Mouse (Mus musculus): ENCODE results near the gene Per3.

Gene Per3

GRCm38 (mm10) chr4:151044944-151045570 lies 592 bp upstream of the Per3 start:
- ChIA-PET POLR2A (interaction anchor here (0.6 to 2.5 kb wide), 13 partner anchors 13 to 366 kb away, joined by 3 to 24 read pairs (median 3); partner anchors contain the start of gene Vamp3 (in 2 of the 4)), CTCF (interaction anchor here in 2 of 4 experiments (0.5 to 2.9 kb wide), 10 partner anchors 14 to 1167 kb away, joined by 3 to 15 read pairs (median 4); no protein-coding TSS in a partner anchor)

GRCm38 (mm10) chr4:151043281-151043680 lies 1.2 kb downstream of the Per3 start:
- ChIA-PET CTCF (interaction anchor here in 1 of 4 experiments (2.9 kb wide), 1 partner anchor 17 kb away, joined by 15 read pairs; no protein-coding TSS in a partner anchor), POLR2A (interaction anchor here in 1 of 4 experiments (2.5 kb wide), 1 partner anchor 15 kb away, joined by 24 read pairs; the partner anchor contains the start of gene Vamp3)

- CTCF ChIA-PET, result interaction anchor here in 3 of 4 experiments (0.6 to 1.2 kb wide), 4 partner anchors 15 to 377 kb away, joined by 3 to 5 read pairs (median 3); partner anchors contain the start of gene Vamp3 (in 1 of the 3)
- POLR2A ChIA-PET, result interaction anchor here in 2 of 4 experiments (0.6 to 0.8 kb wide), 3 partner anchors 67 to 1299 kb away, joined by 3 to 4 read pairs (median 3); no protein-coding TSS in a partner anchor
These were observed 3.0 kb downstream of the Per3 start for GRCm38 (mm10) chr4:151041506-151041905.

GRCm38 (mm10) chr4:151037800-151038199 lies 6.7 kb downstream of the Per3 start:
- ChIA-PET CTCF (interaction anchor here in 1 of 4 experiments (0.6 kb wide), 1 partner anchor 798 kb away, joined by 4 read pairs; no protein-coding TSS in a partner anchor), POLR2A (no interaction called here)

- ChIA-PET POLR2A (no interaction called here), CTCF (interaction anchor here in 1 of 4 experiments (0.5 to 1.4 kb wide), 2 partner anchors 10 to 603 kb away, joined by 4 to 5 read pairs; no protein-coding TSS in a partner anchor)
These were observed 7.9 kb downstream of the Per3 start for GRCm38 (mm10) chr4:151036521-151036920.

- POLR2A ChIA-PET, result interaction anchor here in 1 of 4 experiments (1.0 kb wide), 1 partner anchor 31 kb away, joined by 5 read pairs; the partner anchor contains the start of gene Vamp3
- CTCF ChIA-PET, result interaction anchor here (0.6 to 1.7 kb wide), 43 partner anchors 9 to 759 kb away, joined by 3 to 15 read pairs (median 4); partner anchors contain the start of gene Per3 (in 2 of the 4)
These were observed 17.5 kb downstream of the Per3 start for GRCm38 (mm10) chr4:151027001-151027400.

GRCm38 (mm10) chr4:151024152-151024551 lies 20.3 kb downstream of the Per3 start:
- ChIA-PET POLR2A (interaction anchor here in 2 of 4 experiments (0.5 to 0.6 kb wide), 2 partner anchors 9 to 840 kb away, joined by 3 to 4 read pairs; no protein-coding TSS in a partner anchor), CTCF (interaction anchor here in 2 of 4 experiments (1.1 to 1.2 kb wide), 2 partner anchors 17 to 115 kb away, joined by 3 read pairs; no protein-coding TSS in a partner anchor)

- POLR2A ChIA-PET, result interaction anchor here in 1 of 4 experiments (1.8 kb wide), 1 partner anchor 60 kb away, joined by 3 read pairs; no protein-coding TSS in a partner anchor
- CTCF ChIA-PET, result interaction anchor here in 3 of 4 experiments (0.6 to 3.7 kb wide), 5 partner anchors 9 to 10 kb away, joined by 3 to 19 read pairs (median 8); no protein-coding TSS in a partner anchor
These were observed 27.1 kb downstream of the Per3 start for GRCm38 (mm10) chr4:151017356-151017755.

GRCm38 (mm10) chr4:151015946-151016345 lies 28.5 kb downstream of the Per3 start:
- ChIA-PET CTCF (interaction anchor here (0.6 to 3.7 kb wide), 8 partner anchors 9 to 16 kb away, joined by 3 to 19 read pairs (median 5); no protein-coding TSS in a partner anchor), POLR2A (interaction anchor here in 2 of 4 experiments (0.6 to 1.4 kb wide), 2 partner anchors 16 to 30 kb away, joined by 3 read pairs; no protein-coding TSS in a partner anchor)

GRCm38 (mm10) chr4:151010316-151010715 lies 34.1 kb downstream of the Per3 start:
- ChIA-PET POLR2A (no interaction called here), CTCF (interaction anchor here in 2 of 4 experiments (0.6 to 0.9 kb wide), 3 partner anchors 19 to 412 kb away, joined by 3 to 4 read pairs (median 3); no protein-coding TSS in a partner anchor)

- ChIA-PET CTCF (interaction anchor here (0.5 to 2.6 kb wide), 51 partner anchors 8 to 1148 kb away, joined by 3 to 19 read pairs (median 4); partner anchors contain the start of genes Uts2 (in 1 of the 4) and Vamp3 (in 1 of the 4)), POLR2A (interaction anchor here in 2 of 4 experiments (1.0 to 1.3 kb wide), 3 partner anchors 11 to 38 kb away, joined by 3 read pairs; no protein-coding TSS in a partner anchor)
These were observed 37.5 kb downstream of the Per3 start for GRCm38 (mm10) chr4:151006945-151007344.

- POLR2A ChIA-PET, result interaction anchor here in 1 of 4 experiments (1.0 kb wide), 1 partner anchor 37 kb away, joined by 3 read pairs; no protein-coding TSS in a partner anchor
- CTCF ChIA-PET, result interaction anchor here (0.7 to 2.6 kb wide), 8 partner anchors 11 to 166 kb away, joined by 3 to 13 read pairs (median 6); no protein-coding TSS in a partner anchor
These were observed 38.7 kb downstream of the Per3 start for GRCm38 (mm10) chr4:151005656-151006318.

- CTCF ChIA-PET, result interaction anchor here in 1 of 4 experiments (1.7 kb wide), 1 partner anchor 26 kb away, joined by 4 read pairs; no protein-coding TSS in a partner anchor
- POLR2A ChIA-PET, result interaction anchor here in 1 of 4 experiments (1.1 kb wide), 1 partner anchor 43 kb away, joined by 3 read pairs; the partner anchor contains the start of gene Per3
These were observed 43.1 kb downstream of the Per3 start for GRCm38 (mm10) chr4:151001397-151001796.

GRCm38 (mm10) chr4:150998626-150999025 lies 45.8 kb downstream of the Per3 start:
- POLR2A ChIA-PET, result interaction anchor here in 1 of 4 experiments (1.5 kb wide), 1 partner anchor 18 kb away, joined by 3 read pairs; no protein-coding TSS in a partner anchor

GRCm38 (mm10) chr4:150996797-150997196 lies 47.7 kb downstream of the Per3 start, which contains the start of gene Uts2:
Gene Uts2, plus strand, starts transcription at chr4:150997097.
- ChIA-PET CTCF (interaction anchor here in 1 of 4 experiments (0.6 to 2.8 kb wide), 2 partner anchors 11 to 256 kb away, joined by 4 to 11 read pairs; no protein-coding TSS in a partner anchor), POLR2A (interaction anchor here in 1 of 4 experiments (0.7 kb wide), 1 partner anchor 658 kb away, joined by 3 read pairs; no protein-coding TSS in a partner anchor)

More at GRCm38 (mm10) chr4:150998626-150999025, 45.8 kb downstream of the Per3 start:
- CTCF ChIA-PET, result interaction anchor here (0.6 to 2.8 kb wide), 9 partner anchors 8 to 511 kb away, joined by 3 to 11 read pairs (median 3); no protein-coding TSS in a partner anchor

- POLR2A ChIA-PET, result interaction anchor here in 1 of 4 experiments (0.6 to 1.5 kb wide), 3 partner anchors 12 to 271 kb away, joined by 3 to 4 read pairs (median 3); no protein-coding TSS in a partner anchor
- CTCF ChIA-PET, result interaction anchor here in 3 of 4 experiments (0.9 to 2.7 kb wide), 6 partner anchors 11 to 154 kb away, joined by 3 to 10 read pairs (median 6); no protein-coding TSS in a partner anchor
These were observed 54.3 kb downstream of the Per3 start for GRCm38 (mm10) chr4:150990148-150990547.

GRCm38 (mm10) chr4:150980153-150980552 lies 64.3 kb downstream of the Per3 start:
- POLR2A ChIA-PET, result interaction anchor here in 3 of 4 experiments (0.6 to 1.2 kb wide), 6 partner anchors 15 to 939 kb away, joined by 3 to 7 read pairs (median 3); no protein-coding TSS in a partner anchor
- CTCF ChIA-PET, result interaction anchor here (0.6 to 2.7 kb wide), 13 partner anchors 11 to 315 kb away, joined by 3 to 12 read pairs (median 3); no protein-coding TSS in a partner anchor

Data from embryonic stem cell, embryonic (primary cell).